Mouse (Mus musculus): ENCODE results near the gene Sptlc2.

DNA sequence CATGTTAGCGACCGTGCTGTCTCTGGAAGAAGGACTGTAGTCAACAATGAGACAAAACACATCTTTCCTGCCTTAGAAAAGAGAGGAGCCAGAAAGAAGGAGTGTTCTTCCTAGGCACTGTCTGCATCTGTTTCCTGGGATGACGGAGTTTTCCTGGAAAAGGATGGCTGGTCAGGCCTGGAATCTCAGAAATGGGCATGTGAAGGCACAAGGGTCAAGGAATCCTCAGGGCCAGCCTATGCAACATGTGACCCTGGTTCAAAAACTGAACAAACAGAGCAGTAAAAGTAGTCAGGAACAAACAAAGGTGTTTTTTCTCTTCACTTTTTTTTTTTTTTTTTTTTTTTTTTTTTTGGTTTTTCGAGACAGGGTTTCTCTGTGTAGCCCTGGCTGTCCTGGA, 9.0 kb upstream of the Sptlc2 start:
- TF ChIP-seq CTCF (IDR thresholded peaks at IDR 0.05; ENCODE audit: extremely low read depth, insufficient read depth, low read length) (no peak), POLR2A (IDR thresholded peaks at IDR 0.05; ENCODE audit: extremely low read depth, insufficient read depth, low read length) (no peak)

Data from cortical plate, adult 2 months (tissue).